Mouse (Mus musculus): ENCODE data around the gene Olfr1261. TPM values are rescaled to one million over a fixed set of nuclear protein-coding genes. Genes with fewer than 3 reads are reported as not detected.

The Olfr1261 gene
- polyA plus RNA-seq, 1 experiment, result not detected

GRCm38 (mm10) chr2:90035037-90035436, 44.0 kb downstream of the Olfr1261 start, which contains the start of gene Olfr1265:
Olfr1265 (plus strand) TSS chr2:90035337.
- no peak within 1 kb of the TSS for H3K27ac ChIP-seq (ENCODE audit: control insufficient read depth, insufficient read depth, low read depth, low read length)
- no peak within 1 kb of the TSS for H3K4me3 ChIP-seq (ENCODE audit: control insufficient read depth, low read depth, low read length)
- TF ChIP-seq CTCF (IDR thresholded peaks at IDR 0.05; ENCODE audit: control insufficient read depth, insufficient read depth, insufficient replicate concordance, low read depth, low read length) (no peak), POLR2A (IDR thresholded peaks at IDR 0.05; ENCODE audit: control insufficient read depth, low read depth, low read length) (no peak)
- H3K4me1 ChIP-seq (ENCODE audit: control insufficient read depth, insufficient read depth, low read length), result no peaks in the 10 kb centered on the region
- no peaks in the 10 kb centered on the region for H3K27me3 ChIP-seq (ENCODE audit: control insufficient read depth, insufficient read depth, low read length)
- H3K36me3 ChIP-seq (ENCODE audit: control insufficient read depth, insufficient read depth, low read length), result no peaks in the 10 kb centered on the region

Other genes with a start within 250 kb of the Olfr1261 start
- not detected in 2 replicates for gene Olfr1253, start 234.1 kb upstream of the Olfr1261 start, polyA plus RNA-seq (2012; rRNA removed)
- not detected in 2 replicates for gene Olfr1254, start 197.6 kb upstream of the Olfr1261 start, polyA plus RNA-seq (2012; rRNA removed)
- gene Olfr1255, start 179.2 kb upstream of the Olfr1261 start, polyA plus RNA-seq (2012; rRNA removed), result not detected in 2 replicates
- not detected in 2 replicates for gene Olfr1256, start 149.7 kb upstream of the Olfr1261 start, polyA plus RNA-seq (2012; rRNA removed)
- not detected in 2 replicates for gene Olfr48, start 143.0 kb upstream of the Olfr1261 start, polyA plus RNA-seq (2012; rRNA removed)
- 0.06 and 0.27 TPM in 2 replicates for gene Olfr1257, start 112.8 kb upstream of the Olfr1261 start, polyA plus RNA-seq (2012; rRNA removed)
- not detected in 2 replicates for gene Olfr1258, start 63.9 kb upstream of the Olfr1261 start, polyA plus RNA-seq (2012; rRNA removed)
- 0.15 TPM in 1 of 2 replicates, not detected in the other for gene Olfr1259, start 42.6 kb upstream of the Olfr1261 start, polyA plus RNA-seq (2012; rRNA removed)
- not detected in 2 replicates for gene Olfr1260, start 16.9 kb upstream of the Olfr1261 start, polyA plus RNA-seq (2012; rRNA removed)
- gene Olfr1262, start 8.9 kb downstream of the Olfr1261 start, polyA plus RNA-seq (2012; rRNA removed), result not detected in 2 replicates
- gene Olfr1263, start 20.9 kb downstream of the Olfr1261 start, polyA plus RNA-seq (2012; rRNA removed), result not detected in 2 replicates
- not detected in 2 replicates for gene Olfr1264, start 34.4 kb downstream of the Olfr1261 start, polyA plus RNA-seq (2012; rRNA removed)
- not detected in 2 replicates for gene Olfr1265, start 44.1 kb downstream of the Olfr1261 start, polyA plus RNA-seq (2012; rRNA removed)
- not detected in 2 replicates for gene Olfr140, start 72.4 kb downstream of the Olfr1261 start, polyA plus RNA-seq (2012; rRNA removed)
- gene Olfr1269, start 130.2 kb downstream of the Olfr1261 start, polyA plus RNA-seq (2012; rRNA removed), result not detected in 2 replicates
- 0.52 and 0.69 TPM in 2 replicates for gene Olfr32, start 151.1 kb downstream of the Olfr1261 start, polyA plus RNA-seq (2012; rRNA removed)
- 0.06 and 0.37 TPM in 2 replicates for gene Olfr1270, start 161.9 kb downstream of the Olfr1261 start, polyA plus RNA-seq (2012; rRNA removed)
- gene Olfr1506, start 233.3 kb downstream of the Olfr1261 start, polyA plus RNA-seq (2012; rRNA removed), result not detected in 2 replicates